Comparison of ENCODE assay signal across 8 mouse cellular contexts in the genomic region with DNA sequence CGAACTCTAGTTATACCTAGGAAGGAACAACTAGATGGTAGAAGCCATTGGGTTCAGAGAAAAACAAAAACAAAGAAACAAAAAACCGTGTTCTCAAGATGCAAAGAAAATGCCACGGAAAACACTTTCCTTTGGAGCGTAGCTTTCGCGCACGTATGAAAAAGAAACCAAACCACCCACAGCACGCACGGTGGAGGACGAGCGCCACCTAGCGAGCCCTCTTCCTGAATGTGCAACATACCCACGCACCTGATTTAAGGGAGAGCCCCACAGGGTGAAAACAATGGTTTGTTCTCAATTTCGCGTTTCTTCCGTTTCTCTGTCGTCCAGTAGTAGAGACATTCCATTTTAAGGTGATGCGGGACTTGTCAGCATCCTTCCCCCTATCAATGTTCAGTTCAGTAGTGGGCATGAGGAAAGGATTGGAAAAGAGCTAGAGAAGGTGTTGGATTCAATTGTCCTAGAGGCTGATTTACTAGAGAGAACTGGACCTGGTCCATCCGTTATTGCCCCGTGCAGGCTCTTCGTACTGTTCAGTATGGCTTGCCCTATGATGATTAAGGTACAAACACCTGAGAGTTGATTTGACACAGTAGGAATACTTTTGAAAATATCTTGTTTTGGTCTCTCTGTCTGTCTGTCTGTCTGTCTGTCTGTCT. TPM values are rescaled to one million over a fixed set of nuclear protein-coding genes. Genes with fewer than 3 reads are reported as not detected.
A peak's percentile ranks its signal among the peaks of the same experiment; 100 is the strongest.
DNase-seq lines count a peak whose midpoint lies in the region; ATAC-seq and TF ChIP-seq lines count a peak whose summit lies in the region.

No protein-coding gene starts in this region.

- no peak overlapping the region for H3ac ChIP-seq in C2C12 (ENCODE audit: control insufficient read depth, insufficient read length, low read depth)

- peaks cover 6% of the 10 kb centered on the region for H3K27me3 ChIP-seq in C2C12 (ENCODE audit: control insufficient read depth, insufficient read depth, insufficient read length)
- H3K27me3 ChIP-seq in heart, embryonic 13.5 days (replicated peaks) = peaks cover 68% of the 10 kb centered on the region
- peaks cover 66% of the 10 kb centered on the region for H3K27me3 ChIP-seq in liver, embryonic 12.5 days (replicated peaks)
- H3K27me3 ChIP-seq in stomach, embryonic 15.5 days (replicated peaks) = peaks cover 34% of the 10 kb centered on the region

- H3K79me3 ChIP-seq in C2C12 (ENCODE audit: low read depth) = no peaks in the 10 kb centered on the region

- no peak overlapping the region for H3K9ac ChIP-seq in heart, embryonic 13.5 days
- H3K9ac ChIP-seq in liver, embryonic 12.5 days = 0 out of 2 replicates have a peak overlapping the region, but pooled peaks have one; percentile 2
- no peak overlapping the region for H3K9ac ChIP-seq in stomach, embryonic 15.5 days

- peak; percentile 94 for TF ChIP-seq CTCF in C2C12 (IDR thresholded peaks at IDR 0.05; ENCODE audit: control insufficient read depth, insufficient read depth, insufficient read length)

- no peaks in the 10 kb centered on the region for H3K9me3 ChIP-seq in heart, embryonic 13.5 days
- no peaks in the 10 kb centered on the region for H3K9me3 ChIP-seq in liver, embryonic 12.5 days (replicated peaks)
- H3K9me3 ChIP-seq in stomach, embryonic 15.5 days = no peaks in the 10 kb centered on the region

- WGBS in heart, embryonic 13.5 days = 5% methylated on average over 21 of the region's 21 CpGs
- 4% methylated on average over 21 of the region's 21 CpGs for WGBS in liver, embryonic 12.5 days (ENCODE audit: insufficient replicate concordance)
- 4% methylated on average over 21 of the region's 21 CpGs for WGBS in stomach, embryonic 15.5 days

- no peak overlapping the region for H3K27ac ChIP-seq in heart, embryonic 13.5 days (replicated peaks)
- no peak overlapping the region for H3K27ac ChIP-seq in liver, embryonic 12.5 days
- H3K27ac ChIP-seq in stomach, embryonic 15.5 days = no peak overlapping the region

- peaks cover 21% of the 10 kb centered on the region for H3K4me1 ChIP-seq in heart, embryonic 13.5 days
- H3K4me1 ChIP-seq in liver, embryonic 12.5 days = peaks cover 20% of the 10 kb centered on the region
- H3K4me1 ChIP-seq in stomach, embryonic 15.5 days = peaks cover 14% of the 10 kb centered on the region

- peak overlapping the region; percentile 73 for H3K4me2 ChIP-seq in heart, embryonic 13.5 days
- H3K4me2 ChIP-seq in liver, embryonic 12.5 days = peak overlapping the region; percentile 62
- H3K4me2 ChIP-seq in stomach, embryonic 15.5 days = peak overlapping the region; percentile 44

- no peaks in the 10 kb centered on the region for H3K36me3 ChIP-seq in C2C12 (ENCODE audit: control insufficient read depth, insufficient read depth)
- H3K36me3 ChIP-seq in heart, embryonic 13.5 days = no peaks in the 10 kb centered on the region
- H3K36me3 ChIP-seq in liver, embryonic 12.5 days = no peaks in the 10 kb centered on the region
- H3K36me3 ChIP-seq in stomach, embryonic 15.5 days = no peaks in the 10 kb centered on the region

- no peaks in the 10 kb centered on the region for H3K79me2 ChIP-seq in C2C12 (ENCODE audit: control insufficient read depth, insufficient read depth)

- H3K4me3 ChIP-seq in C2C12 (ENCODE audit: insufficient read depth, poor library complexity, severe bottlenecking) = no peak overlapping the region
- peak overlapping the region; percentile 53 for H3K4me3 ChIP-seq in heart, embryonic 13.5 days
- H3K4me3 ChIP-seq in liver, embryonic 12.5 days = peak overlapping the region; percentile 49
- H3K4me3 ChIP-seq in stomach, embryonic 15.5 days (replicated peaks) = peak overlapping the region; percentile 21

- 0 out of 2 replicates have a peak, but pooled peaks have one; percentile 49 for ATAC-seq in erythroid progenitor cell, adult 5-6 weeks (replicated peaks; ENCODE audit: low FRiP score, poor library complexity, severe bottlenecking)
- no peak for ATAC-seq in heart, embryonic 13.5 days (ENCODE audit: extremely low read depth, insufficient number of reproducible peaks, low FRiP score, low TSS enrichment)
- 0 out of 2 replicates have a peak, but pooled peaks have one; percentile 57 for ATAC-seq in liver, embryonic 12.5 days
- no peak for ATAC-seq in stomach, embryonic 15.5 days (ENCODE audit: insufficient read depth, low FRiP score, low read depth)

- peak; percentile 68 for DNase-seq in brain, embryonic 18.5 days (ENCODE audit: low read depth, low spot score)
- DNase-seq in kidney, postnatal 10 days = peak; percentile 94
- peak; percentile 66 to 84 for DNase-seq in natural killer cell, adult 2 months (ENCODE audit: low spot score in 2 of 2)

TF ChIP-seq in C2C12, 6 proteins besides CTCF, POLR2A, EP300 and RAD21:
- no peak for TF ChIP-seq USF1 (IDR thresholded peaks at IDR 0.05; ENCODE audit: low read depth)
- no peak for TF ChIP-seq MAX (IDR thresholded peaks at IDR 0.05)
- TF ChIP-seq MYOG (IDR thresholded peaks at IDR 0.05; ENCODE audit: control insufficient read depth, extremely low read depth, insufficient read length) = no peak
- no peak for TF ChIP-seq CEBPB (IDR thresholded peaks at IDR 0.05; ENCODE audit: low read depth)
- TF ChIP-seq FOSL1 (IDR thresholded peaks at IDR 0.05; ENCODE audit: insufficient read depth, low read length, poor library complexity, severe bottlenecking) = no peak
- TF ChIP-seq MYOD1 (IDR thresholded peaks at IDR 0.05; ENCODE audit: control insufficient read depth, insufficient read length, low read depth) = no peak

RNA-seq across cellular contexts. Expression of a gene that starts 4.2 kb away (rescaled TPM):
- polyA plus RNA-seq in C2C12 (2012; fragmentation: generic; extraction: Trizol) = 0.02 TPM
- not detected in 2 replicates for total RNA-seq in erythroid progenitor cell, adult 5-6 weeks (2015; ENCODE audit: low replicate concordance)
- total RNA-seq in erythroid progenitor cell, adult 5-6 weeks (2017; ENCODE audit: low replicate concordance) = not detected in 2 replicates
- 0.08 and 0.19 TPM in 2 replicates for polyA plus RNA-seq in heart, embryonic 13.5 days (2015; fragmentation: Nextera tagmentation; extraction: Ambion mirVana)
- 0.07 and 0.43 TPM in 2 replicates for polyA plus RNA-seq in liver, embryonic 12.5 days (2016; fragmentation: Nextera tagmentation; extraction: Ambion mirVana)
- 7.7 and 8.1 TPM in 2 replicates for polyA plus RNA-seq in stomach, embryonic 15.5 days (2015; fragmentation: Nextera tagmentation; extraction: Ambion mirVana)

Comparison
In these comparisons a context has a peak if more than half of its experiments do, and no peak if none do; other contexts are left out.
1. ATAC-seq: peak in erythroid progenitor cell, adult 5-6 weeks (single experiment) and liver, embryonic 12.5 days (single experiment); none in heart, embryonic 13.5 days (single experiment) and stomach, embryonic 15.5 days (single experiment).
2. Peak in every context shown above with its lines, with median percentiles within 50 percentile points of each other: DNase-seq and H3K4me2 ChIP-seq.